ENCODE assay signal across 11 mouse cellular contexts in the genomic region with DNA sequence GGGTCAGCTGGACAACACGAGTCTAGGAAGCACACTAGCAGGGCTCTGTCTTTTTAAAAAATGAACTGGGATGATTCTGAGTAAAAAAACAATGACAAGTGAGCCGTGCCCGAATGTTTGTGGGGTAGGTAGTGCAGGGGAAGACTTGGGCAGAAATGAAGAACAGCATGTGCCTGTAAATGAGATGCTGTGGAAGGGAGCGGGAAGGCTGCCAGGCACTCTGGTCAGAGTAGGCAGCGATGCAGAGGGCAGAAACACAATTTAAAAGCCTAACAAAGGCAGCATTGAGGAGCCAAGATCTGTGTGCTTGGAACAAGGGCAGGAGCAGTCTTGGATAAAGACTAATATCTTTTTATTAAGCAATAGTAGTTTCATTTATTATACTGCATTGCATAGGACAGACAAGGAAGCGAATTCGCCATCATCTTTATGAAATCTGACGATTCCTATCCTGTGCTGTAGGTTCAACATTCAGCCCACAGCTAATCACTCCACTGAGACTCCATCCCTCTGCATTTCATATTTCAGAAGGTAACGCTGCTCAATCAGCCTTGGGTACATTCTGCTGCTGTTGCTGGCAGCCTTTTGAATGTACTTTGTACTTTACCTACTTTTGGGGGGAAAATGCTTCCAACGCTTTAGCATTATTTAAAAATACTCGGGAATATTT.
DNase-seq lines count a peak whose midpoint lies in the region; ATAC-seq and TF ChIP-seq lines count a peak whose summit lies in the region.
"Had no signal": no experiment of that assay in that cellular context is flagged by ENCODE, and none has a peak within 500 bp of the region (broad histone marks: within the 10 kb centered on the region; RNA-seq: fewer than 3 reads in every experiment).

No protein-coding gene starts in this region.

- no peak overlapping the region for H3K4me3 ChIP-seq in midbrain, embryonic 14.5 days (replicated peaks; ENCODE audit: low read depth, low read length)
- no peak overlapping the region for H3K4me3 ChIP-seq in midbrain, embryonic 11.5 days (ENCODE audit: low read depth, low read length)
- H3K4me3 ChIP-seq in kidney, adult 2 months (ENCODE audit: insufficient read depth, low read depth, low read length) = no peak overlapping the region
- H3K4me3 ChIP-seq: kidney, embryonic 15.5 days had no signal

- H3K36me3 ChIP-seq in midbrain, embryonic 14.5 days (ENCODE audit: control insufficient read depth, insufficient read depth, low read length) = no peaks in the 10 kb centered on the region
- H3K36me3 ChIP-seq in midbrain, embryonic 11.5 days (ENCODE audit: control insufficient read depth, insufficient read depth, low read length) = no peaks in the 10 kb centered on the region
- no peaks in the 10 kb centered on the region for H3K36me3 ChIP-seq in kidney, adult 2 months (ENCODE audit: control insufficient read depth, insufficient read depth, low read length)
- H3K36me3 ChIP-seq: kidney, embryonic 15.5 days had no signal

- ATAC-seq in midbrain, embryonic 14.5 days (ENCODE audit: low FRiP score, low TSS enrichment) = no peak
- no peak for ATAC-seq in midbrain, embryonic 11.5 days (ENCODE audit: low FRiP score)
- peak; percentile 98 for ATAC-seq in frontal cortex, adult (ENCODE audit: low TSS enrichment)
- ATAC-seq: activated CD4-positive, CD25-positive, alpha-beta regulatory T cell, adult 4 months had no signal

- no peak for TF ChIP-seq POLR2A in kidney, adult 2 months (IDR thresholded peaks at IDR 0.05; ENCODE audit: low read depth, low read length)

- peaks cover 7% of the 10 kb centered on the region; the same call in 1 of the 2 replicates for H3K9me3 ChIP-seq in midbrain, embryonic 14.5 days (ENCODE audit: control insufficient read depth, low read length)
- no peaks in the 10 kb centered on the region; the same call in 1 of the 2 replicates for H3K9me3 ChIP-seq in midbrain, embryonic 11.5 days (ENCODE audit: control insufficient read depth, low read length)
- H3K9me3 ChIP-seq: kidney, embryonic 15.5 days had no signal

- peak; percentile 51 for DNase-seq in midbrain, embryonic 14.5 days
- no peak for DNase-seq in midbrain, embryonic 11.5 days (ENCODE audit: low spot score, missing footprints)
- peak; percentile 82 to 90 for DNase-seq in left cerebral cortex, adult 18-20 months (ENCODE audit: low spot score in 2 of 2)
- DNase-seq in telencephalon, adult 2 months (ENCODE audit: low read depth, low spot score) = peak; percentile 74
- no peak for DNase-seq in kidney, postnatal 10 days
- no peak for DNase-seq in lung, postnatal 10 days
- no peak for DNase-seq in kidney, adult 2 months
- DNase-seq: lung, postnatal 36 days had no signal

- H3K4me2 ChIP-seq in midbrain, embryonic 14.5 days (ENCODE audit: low read length) = no peak overlapping the region
- no peak overlapping the region for H3K4me2 ChIP-seq in midbrain, embryonic 11.5 days
- H3K4me2 ChIP-seq: kidney, embryonic 15.5 days had no signal

- no peak for TF ChIP-seq CTCF in kidney, adult 2 months (conservative IDR thresholded peaks at IDR 0.05; ENCODE audit: insufficient read depth, insufficient read length, low read depth, low read length)

- WGBS in midbrain, embryonic 14.5 days = 77% methylated on average over 11 of the region's 11 CpGs
- 88% methylated on average over 11 of the region's 11 CpGs for WGBS in midbrain, embryonic 11.5 days
- WGBS in kidney, adult 2 months = 80% methylated on average over 11 of the region's 11 CpGs

- no peaks in the 10 kb centered on the region for H3K4me1 ChIP-seq in midbrain, embryonic 14.5 days (ENCODE audit: control insufficient read depth, insufficient read depth, low read length)
- no peaks in the 10 kb centered on the region for H3K4me1 ChIP-seq in midbrain, embryonic 11.5 days (ENCODE audit: control insufficient read depth, insufficient read depth, low read length)
- no peaks in the 10 kb centered on the region for H3K4me1 ChIP-seq in kidney, adult 2 months (ENCODE audit: control insufficient read depth, insufficient read depth, low read length)
- H3K4me1 ChIP-seq: kidney, embryonic 15.5 days had no signal

- no peak overlapping the region for H3K9ac ChIP-seq in midbrain, embryonic 14.5 days (replicated peaks; ENCODE audit: low read length)
- no peak overlapping the region for H3K9ac ChIP-seq in midbrain, embryonic 11.5 days (ENCODE audit: low read length)
- H3K9ac ChIP-seq: kidney, embryonic 15.5 days had no signal

- H3K27ac ChIP-seq in midbrain, embryonic 14.5 days (replicated peaks; ENCODE audit: low read depth, low read length) = 0 out of 2 replicates have a peak overlapping the region, but pooled peaks have one; percentile 49
- no peak overlapping the region for H3K27ac ChIP-seq in midbrain, embryonic 11.5 days (ENCODE audit: low read depth, low read length)
- H3K27ac ChIP-seq in kidney, adult 2 months (ENCODE audit: insufficient read depth, low read depth, low read length) = no peak overlapping the region
- H3K27ac ChIP-seq: kidney, embryonic 15.5 days had no signal

- H3K27me3 ChIP-seq in midbrain, embryonic 14.5 days (ENCODE audit: control insufficient read depth, insufficient read depth, low read length) = no peaks in the 10 kb centered on the region; the same call in 1 of the 2 replicates
- H3K27me3 ChIP-seq in midbrain, embryonic 11.5 days (ENCODE audit: control insufficient read depth, insufficient read depth, low read length) = peaks cover 6% of the 10 kb centered on the region; the same call in 1 of the 2 replicates
- H3K27me3 ChIP-seq in kidney, adult 2 months (replicated peaks; ENCODE audit: control insufficient read depth, insufficient read depth, low read length) = no peaks in the 10 kb centered on the region
- H3K27me3 ChIP-seq: kidney, embryonic 15.5 days had no signal

Comparison
In these comparisons a context has a peak if more than half of its experiments do, and no peak if none do; other contexts are left out.
1. DNase-seq: peak in midbrain, embryonic 14.5 days (single experiment), left cerebral cortex, adult 18-20 months (2 of 2) and telencephalon, adult 2 months (single experiment); none in midbrain, embryonic 11.5 days (single experiment), kidney, postnatal 10 days (single experiment), lung, postnatal 10 days (single experiment) and kidney, adult 2 months (single experiment).